Mouse (Mus musculus): ENCODE measurements at regions not wholly inside any gene's neighbourhood (a gene's known extent, or its start where the extent isn't known, plus 50 kb on each side); places are given as distances from the start of the nearest gene placed in this dataset.

- TF ChIP-seq CTCF (IDR thresholded peaks at IDR 0.05; ENCODE audit: borderline replicate concordance, control insufficient read depth, extremely low read depth, insufficient read depth, low read length, poor library complexity) (no peak), POLR2A (IDR thresholded peaks at IDR 0.05; ENCODE audit: control insufficient read depth, extremely low read depth, insufficient read depth, low read length, poor library complexity) (no peak)
These were observed 79.2 kb upstream of the Sulf2 start for GRCm38 (mm10) chr2:166234579-166235212.

All from thymus, adult 2 months (tissue).